Mouse (Mus musculus) megakaryocyte-erythroid progenitor cell, adult 5-6 weeks (primary cell): ENCODE measurements at regions not wholly inside any gene's neighbourhood (a gene's known extent, or its start where the extent isn't known, plus 50 kb on each side); places are given as distances from the start of the nearest gene placed in this dataset.

Experiments
- ATAC-seq: replicated peaks from 2 replicates; pipeline ENCODE4 v1.8.0; 2016; ENCODE audit warnings: mild to moderate bottlenecking, inconsistent platforms; ENCODE audit not compliant: severe bottlenecking, poor library complexity, low FRiP score, low TSS enrichment

DNA sequence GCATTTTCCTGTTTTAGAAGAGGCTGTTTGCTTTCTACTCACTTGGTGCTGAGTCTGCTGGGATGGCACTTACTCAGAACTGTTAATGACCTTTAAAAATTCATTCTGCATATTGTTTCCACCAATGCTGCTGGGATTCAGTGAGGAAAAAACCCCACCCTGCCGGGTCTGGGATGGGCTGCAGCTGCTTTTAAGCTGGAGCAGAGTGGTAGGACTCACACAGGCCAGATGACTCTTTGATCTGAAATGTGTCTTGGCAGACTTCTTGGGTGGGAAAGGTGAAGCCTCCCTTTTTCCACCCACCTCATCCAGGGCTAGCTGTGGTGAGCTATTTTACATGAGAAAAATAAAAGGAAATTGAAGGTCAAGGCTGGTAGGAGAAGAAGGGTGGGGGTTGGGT, 56.4 kb upstream of the Ddhd1 start:
- ATAC-seq: no peak

DNA sequence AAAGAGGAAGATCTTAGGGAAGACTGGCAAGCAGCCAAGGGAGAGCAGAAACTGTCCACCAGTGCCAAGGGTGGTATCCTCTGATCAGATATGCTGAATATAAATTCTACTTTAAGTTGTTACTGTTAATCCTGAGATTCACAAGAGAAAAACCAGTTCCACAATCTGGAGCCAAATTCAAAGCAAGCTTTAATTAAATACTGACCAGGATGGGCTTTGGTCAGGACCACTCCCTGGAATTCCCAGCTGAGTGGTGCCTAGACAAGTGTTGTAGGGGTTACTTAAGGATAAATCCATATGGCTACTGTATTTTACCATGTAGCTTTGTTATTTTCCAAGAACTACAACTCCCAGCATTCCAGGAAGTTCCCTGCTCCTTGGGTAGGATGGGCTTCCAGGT, 56.8 kb upstream of the Ddhd1 start:
- no peak for ATAC-seq

DNA sequence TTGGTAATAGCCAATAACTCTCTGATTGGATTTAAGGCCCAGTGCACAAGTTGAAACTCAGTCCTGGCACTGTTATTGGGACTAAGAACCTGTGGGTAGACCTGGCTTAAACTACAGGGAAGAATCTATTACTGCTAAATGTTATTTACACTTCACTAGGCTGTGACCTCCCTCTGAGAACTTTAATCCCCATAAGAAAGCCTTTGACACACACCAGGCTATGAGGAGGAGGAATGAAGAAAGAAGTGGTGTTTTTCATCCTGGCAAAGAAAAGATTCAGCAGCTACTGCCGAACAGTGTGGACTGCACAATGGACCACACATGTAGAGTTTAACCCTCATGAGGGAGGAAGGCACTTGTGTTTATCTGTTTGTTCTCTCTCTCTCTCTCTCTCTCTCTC, 58.2 kb upstream of the Ddhd1 start:
- no peak for ATAC-seq

DNA sequence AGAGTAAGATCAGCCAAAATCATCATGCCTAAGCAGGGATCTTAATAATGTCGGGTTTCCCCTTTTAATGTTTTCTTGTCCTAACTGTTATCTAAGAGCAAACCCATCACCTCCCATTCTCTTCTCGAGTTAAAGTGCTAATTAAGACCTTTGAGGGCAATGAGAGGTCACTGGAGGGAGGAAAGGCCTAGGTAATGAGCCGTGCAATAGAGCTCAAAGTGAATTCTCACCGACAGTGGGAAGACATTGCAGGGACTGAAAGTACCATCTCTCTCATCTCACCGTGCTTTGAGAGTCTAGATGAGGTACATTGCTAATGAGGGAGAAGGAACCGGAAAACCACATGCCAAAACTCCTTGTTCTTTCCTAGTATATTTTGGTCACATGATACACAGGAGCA, 64.9 kb upstream of the Ddhd1 start:
- no peak for ATAC-seq

DNA sequence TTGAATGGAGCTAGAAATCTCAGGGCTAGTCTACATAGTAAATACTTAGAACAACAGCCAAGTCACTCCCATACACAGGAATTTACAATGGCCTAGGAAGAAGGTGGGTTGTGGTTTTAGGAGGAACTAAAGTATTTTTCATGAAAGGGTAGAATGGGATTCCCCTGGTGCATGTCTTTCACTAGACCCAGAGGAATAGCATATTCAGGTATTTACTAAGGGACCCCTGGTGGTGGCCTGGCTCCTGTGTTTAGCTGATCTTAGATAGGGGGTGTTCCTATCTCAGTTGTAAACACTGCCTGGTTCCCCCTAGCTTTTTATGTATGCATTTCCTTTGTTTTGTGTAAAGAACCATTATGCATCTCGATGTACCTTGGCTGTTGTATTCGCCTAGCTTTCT, 66.4 kb upstream of the Ddhd1 start:
- no peak for ATAC-seq

DNA sequence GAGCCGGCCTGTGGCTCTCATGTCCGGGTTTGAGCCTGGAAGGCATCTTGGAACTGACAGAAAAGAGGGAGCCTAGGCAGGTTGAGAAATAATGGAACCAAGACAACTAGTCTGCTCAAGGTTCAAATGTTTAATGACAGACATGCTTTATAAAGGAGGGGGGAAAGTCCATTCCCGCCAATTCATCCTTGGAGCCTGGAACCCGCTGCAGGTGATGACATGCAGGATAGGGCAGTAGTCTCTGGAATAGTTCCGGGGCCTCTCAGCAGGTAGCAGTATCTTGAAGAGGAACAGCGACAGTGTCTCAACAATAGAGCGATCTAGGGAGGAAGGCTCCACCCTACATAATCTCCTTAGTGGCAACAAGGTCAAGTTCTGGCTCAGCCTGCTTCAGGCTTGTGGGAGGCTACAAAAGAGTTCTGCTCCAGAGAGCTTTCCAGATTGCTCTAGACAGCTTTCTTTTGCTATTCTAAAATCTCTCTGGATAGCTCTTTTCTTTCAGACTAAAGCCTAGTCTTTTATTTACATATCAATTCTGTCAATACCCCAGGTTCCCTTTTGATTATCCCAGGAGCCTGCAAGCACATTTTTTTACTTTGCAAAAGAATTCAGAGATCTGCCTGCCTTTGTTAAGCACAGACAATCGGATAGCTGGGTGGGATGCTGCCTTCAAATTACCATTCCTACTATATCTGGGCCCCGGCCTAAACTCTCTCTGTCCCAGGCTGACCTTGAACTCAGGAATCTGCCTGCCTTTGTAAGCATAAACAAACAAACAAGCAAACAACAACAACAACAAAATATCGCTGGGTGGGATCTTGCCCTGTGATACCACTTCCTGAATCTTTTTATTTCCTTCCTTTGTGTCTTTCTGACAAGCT, 76.8 kb upstream of the Ddhd1 start:
- ATAC-seq: no peak

DNA sequence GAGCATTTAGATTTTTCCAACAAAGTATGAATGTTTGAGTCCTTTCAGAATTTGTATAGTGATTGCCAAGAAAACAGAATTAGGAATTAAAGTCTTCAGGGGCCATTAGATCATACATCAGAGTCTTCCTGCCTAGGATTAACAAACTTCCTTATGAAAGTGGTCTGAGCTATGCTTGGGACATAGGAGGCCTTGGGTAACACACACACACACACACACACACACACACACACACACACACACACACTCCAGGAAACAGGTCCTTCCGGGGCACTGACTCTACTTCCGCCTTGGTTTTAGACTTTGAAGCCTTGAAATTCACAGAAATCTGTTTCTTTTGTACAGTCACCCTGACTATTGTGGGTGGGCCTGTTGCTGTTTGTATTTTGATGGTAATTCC, 80.0 kb upstream of the Ddhd1 start:
- no peak for ATAC-seq

DNA sequence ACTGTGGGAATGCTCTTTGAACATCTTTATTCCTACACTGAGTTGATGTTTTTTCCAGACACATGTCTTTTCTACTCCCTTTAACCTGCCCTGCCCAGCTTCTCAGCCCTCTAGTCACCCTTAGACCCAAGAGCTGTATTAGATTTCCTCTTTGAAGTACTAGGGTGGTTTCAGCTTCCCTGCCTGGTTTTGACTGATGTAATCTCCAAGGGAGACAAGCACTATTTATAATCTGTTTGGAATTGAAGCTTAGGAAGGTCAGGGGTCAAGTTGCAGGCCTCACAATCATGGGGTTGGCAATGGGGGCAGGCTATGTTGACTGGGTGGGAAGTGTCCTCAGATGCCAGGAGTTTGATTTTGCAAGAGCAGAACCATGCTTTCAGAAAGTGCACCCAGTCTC, 81.7 kb upstream of the Ddhd1 start:
- ATAC-seq: no peak

DNA sequence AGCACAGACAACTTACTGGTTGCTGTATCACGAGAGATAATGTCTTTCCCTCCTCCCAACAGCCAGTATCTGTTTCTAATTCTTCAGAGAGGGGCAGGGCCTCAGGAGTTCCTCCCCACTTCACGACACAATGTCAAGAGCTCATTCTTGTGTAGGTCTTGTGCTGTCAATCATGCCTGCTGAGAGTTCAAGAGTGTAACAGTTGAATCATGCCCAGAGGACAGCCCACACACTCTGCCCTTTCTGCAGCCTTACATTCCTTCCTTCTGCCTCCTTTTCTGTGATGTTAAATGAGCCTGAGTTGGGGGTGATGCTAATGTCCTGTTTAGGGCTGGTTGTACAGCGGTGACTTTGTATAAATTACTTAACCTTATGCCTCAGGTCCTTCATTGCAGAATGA, 82.7 kb upstream of the Ddhd1 start:
- ATAC-seq: no peak

DNA sequence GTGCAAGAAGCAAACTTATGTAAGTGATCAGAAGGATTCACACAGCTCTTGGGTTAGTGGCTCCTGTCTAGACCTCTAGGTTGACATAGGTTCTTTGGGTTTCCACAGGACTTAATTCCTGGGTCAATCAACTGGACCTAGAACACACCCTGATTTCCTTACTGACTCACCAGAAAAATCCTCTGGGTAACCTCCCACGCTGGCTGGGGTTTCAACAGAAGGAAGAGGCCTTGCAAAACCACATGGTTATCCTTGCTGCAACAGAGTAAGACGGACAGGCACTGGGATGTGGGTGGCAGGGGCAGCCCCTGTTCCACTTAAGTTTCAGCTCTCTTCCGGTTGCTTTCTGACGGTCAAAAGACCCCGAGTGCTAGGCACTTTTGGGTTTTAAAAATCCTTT, 88.2 kb upstream of the Ddhd1 start:
- ATAC-seq: no peak

DNA sequence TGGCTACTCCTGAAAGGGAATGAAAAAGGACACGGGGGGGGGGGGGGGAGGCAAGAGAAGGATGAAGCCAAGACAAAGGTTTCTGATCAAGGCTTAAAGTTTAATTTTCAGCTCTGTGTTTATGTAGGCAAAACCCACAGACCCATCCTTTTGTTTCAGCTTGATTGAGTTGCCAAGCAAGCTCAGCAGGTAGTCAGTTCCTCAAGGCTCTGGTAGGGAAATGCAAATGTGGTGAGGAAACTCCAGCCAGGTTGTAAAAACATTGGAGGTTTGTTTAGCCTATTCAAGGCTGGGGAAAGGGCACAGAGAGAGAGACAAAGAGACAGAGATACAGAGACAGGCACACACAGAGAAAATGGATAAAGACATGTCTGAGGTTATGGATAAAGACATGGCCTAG, 99.4 kb upstream of the Ddhd1 start:
- ATAC-seq: no peak

DNA sequence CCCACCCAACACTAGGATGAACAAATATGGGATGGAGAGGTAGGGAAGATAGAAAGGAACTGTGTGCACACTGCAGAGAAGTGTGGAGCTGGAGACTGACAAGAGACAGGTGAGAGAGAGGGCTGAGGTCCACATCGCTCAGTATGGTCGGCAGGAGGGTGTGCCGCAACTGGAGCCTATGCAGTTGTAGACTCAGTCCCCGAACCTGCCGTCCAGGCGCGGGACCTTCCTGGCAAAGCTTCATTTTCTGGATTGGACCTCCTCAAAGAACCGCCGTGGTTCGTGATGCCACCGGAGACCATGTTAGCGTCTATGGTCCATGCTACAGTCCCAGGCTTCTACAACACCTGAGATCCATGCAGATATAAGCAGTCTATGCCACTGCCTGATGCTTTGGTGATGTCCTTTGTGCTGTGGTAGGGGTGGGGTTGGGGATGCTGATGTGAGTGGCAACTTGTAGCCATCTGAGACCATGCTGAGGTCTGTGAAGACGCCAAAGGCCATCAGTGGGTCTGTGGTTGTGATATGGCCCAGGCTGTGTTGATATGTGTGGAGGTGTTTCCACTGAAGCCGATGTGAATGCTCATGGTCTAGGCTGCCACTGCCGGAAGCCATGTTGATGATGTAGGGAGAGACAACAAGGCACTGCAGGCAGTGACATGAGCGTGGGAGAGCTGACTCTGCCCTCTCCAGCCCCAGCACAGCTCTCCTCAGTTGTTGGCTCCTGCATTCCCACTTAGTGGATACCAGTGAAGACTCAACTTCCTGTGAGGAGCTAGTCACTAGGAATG, 103.1 kb upstream of the Ddhd1 start:
- no peak for ATAC-seq

DNA sequence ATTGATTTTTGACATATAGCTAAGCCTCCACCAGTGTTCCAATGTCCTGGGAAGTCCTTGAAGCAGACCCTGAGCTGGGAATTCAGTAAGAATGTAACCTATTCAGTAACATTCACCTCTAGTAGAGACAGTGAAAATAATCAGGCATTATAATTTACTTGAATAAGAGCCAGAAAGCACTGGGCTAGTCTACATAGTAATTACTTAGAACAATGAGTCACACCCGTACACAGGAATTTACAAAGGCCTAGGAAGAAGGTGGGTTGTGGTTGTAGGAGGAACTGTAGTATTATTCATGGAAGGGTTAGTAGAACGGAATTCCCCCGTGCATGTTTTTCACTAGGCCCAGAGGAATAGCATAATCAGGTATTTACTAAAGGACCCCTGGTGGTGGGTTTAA, 106.3 kb upstream of the Ddhd1 start:
- ATAC-seq: no peak

DNA sequence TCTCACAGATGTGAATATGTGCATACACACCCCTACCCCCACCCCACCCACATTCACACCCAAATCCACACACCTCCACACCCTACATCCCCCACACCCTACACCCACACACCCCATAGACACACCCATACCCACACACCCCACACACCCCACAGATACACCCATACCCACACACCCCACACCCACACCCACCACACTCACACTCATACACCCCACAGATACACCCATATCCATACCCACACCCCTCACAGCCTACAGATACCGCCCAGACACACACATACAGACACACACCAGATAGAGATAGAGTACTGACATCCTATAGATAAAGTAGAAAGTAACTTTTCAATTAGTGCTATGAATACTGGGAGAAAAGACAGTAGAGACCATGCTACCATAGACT, 108.6 kb upstream of the Ddhd1 start:
- ATAC-seq: no peak

DNA sequence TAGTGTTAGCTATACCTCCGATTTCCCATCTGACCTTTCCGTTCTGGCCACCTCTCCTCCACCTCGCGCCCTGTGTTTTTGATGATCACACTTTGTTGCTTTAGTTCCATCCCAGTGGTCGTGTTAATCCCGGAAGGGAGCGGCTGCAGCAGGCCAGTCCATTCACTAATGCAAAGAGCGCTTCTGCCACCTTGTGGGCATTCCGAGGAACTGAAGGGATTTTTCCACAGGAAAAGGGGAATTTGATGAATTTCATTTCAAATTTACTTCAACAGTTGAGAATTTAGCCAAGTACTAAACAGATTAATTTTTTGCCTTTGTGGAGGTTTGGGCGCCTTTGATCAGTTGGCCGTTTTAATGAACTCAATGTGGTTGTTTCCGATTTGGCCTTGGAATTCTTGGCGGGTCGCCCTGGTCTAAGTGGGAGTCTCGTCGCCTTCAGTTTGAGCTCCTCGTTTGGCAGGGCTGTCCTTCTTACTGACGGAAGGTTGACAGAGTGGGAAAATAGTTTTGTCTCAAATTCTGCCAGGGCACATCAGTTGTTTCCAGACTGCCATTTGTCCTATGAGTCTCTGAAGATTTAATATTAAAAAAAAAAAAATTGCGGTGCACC, 114.8 kb upstream of the Ddhd1 start:
- ATAC-seq: no peak

DNA sequence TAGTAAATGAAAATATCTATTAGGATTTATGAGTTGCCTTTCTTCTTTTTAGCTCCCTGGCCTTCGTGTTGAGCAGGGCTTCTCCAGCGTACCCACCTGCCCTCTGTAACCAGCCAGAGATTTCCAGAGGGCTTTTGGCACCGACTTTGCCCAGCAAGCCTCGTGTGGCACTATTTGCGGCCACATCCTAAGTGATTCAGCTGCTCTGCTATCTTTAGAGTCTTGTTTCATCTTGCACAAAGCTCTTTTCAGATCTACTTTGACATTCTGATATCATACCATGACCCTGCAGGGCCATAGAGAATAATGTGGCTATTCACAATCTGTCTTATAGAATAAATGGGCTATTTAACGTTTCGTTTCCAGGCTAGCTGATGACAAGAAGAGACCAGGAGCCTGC, 115.4 kb upstream of the Ddhd1 start:
- ATAC-seq: no peak

DNA sequence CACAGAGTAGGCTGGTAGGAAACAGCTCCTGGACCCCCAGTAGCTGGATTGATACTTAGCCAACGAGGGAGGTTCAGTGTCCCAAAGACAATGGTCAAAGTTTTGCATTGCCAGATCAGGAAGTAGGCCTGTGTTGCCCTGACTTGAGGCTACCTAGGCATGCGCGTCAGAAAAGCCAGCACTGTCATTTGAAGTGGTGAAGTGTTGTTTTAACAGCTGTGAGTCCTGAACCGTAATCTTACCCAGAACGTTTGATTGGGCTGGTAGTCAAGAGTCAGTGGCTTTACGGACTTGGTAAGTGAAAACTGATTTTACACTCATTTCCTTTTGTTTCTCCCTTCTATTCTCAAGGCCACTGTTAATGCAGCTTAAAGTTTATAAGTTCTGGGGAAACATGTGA, 123.9 kb upstream of the Ddhd1 start:
- ATAC-seq: no peak

DNA sequence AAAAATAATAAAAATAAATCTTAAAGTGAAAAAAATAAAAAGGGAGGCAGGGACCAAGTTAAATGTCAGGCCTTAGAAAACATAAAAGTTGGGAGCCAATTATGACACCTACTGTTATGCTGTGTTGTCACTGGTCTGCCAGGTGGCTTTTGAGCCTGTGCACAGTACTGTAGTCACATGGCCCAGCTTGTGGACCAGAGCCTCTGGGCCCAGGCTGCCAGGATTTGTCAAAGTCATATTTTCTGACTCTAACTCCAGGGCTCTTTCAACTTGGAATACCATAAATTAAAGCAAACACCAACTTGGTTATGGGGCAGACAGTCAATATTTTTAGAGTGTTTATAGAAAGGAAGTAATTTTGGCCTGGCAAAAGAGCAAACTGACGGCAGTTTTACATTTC, 137.0 kb upstream of the Ddhd1 start:
- no peak for ATAC-seq

DNA sequence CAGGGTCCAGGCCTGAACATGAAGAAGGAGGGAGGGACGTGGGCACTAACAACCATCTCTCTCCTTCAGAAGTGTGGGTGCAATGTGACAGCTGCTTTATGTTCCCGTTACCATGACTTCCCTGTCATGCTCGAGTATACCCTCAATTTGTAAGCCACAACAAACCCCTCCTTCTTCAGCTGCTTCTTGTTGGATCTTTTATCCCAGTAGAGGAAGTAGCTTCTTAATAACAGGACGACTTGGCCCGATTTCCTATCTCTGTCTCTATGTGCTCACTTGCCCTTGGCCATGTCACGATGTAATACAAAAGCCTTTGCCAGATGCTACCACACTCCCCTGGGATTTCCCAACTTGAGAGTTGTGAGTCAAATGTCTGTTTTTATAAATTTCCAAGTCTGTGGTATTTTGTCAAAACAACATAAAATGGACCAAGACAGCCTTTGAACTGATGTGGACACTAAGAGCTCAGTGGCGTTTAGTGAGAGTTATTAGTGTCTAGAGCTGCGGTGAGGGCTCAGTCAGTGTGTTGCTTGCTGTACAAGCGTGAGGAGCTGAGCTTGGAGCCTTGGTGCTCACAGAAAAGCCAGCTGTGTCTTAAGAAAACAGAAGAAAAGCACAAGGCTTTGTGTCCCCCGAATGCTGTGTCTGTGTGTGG, 138.8 kb upstream of the Ddhd1 start:
- ATAC-seq: no peak

DNA sequence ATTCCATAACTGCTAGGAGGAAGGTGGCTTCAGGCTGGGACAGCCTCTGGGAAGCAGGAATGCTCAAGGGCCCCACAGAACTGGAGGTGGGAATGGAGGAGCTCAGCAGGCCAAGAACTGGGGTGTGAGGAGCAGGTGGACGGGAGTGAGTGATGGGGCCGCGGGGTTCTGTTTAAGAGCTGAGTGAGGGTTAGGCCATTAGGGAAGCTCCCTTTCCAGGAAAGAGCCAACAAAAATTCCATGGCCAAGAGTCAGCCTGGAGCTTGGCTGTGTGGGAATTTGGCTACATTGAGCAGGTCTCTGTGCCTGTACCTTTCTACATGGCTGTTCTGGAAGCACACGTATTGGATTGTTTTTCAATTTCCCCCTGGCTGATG, 139.4 kb upstream of the Ddhd1 start:
- no peak for ATAC-seq
